Mouse (Mus musculus): ENCODE results near the gene Dpysl4. TPM values are rescaled to one million over a fixed set of nuclear protein-coding genes. Genes with fewer than 3 reads are reported as not detected.

The Dpysl4 gene
- total RNA-seq, 2 experiments from 2014 or later, result not detected

DNA sequence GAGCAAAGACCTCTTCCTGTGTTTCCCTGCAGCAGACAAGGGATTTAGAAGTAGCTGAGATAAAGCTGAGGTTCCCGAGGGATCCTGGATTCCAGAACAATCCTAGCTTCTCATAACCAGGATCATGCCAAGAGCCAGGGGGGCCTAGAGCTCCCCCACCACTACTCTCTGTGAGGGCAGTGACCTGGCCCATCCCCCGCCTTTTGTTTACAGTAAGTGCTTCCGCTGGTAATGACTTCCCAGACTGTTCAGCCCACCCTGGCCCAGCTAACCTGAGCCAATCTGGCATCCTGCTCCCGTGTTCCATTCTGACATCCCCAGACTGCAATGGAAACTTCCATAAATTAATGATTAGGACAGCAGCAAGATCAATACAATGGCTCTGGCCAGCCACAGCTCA lies 61.6 kb downstream of the Dpysl4 start:
- ATAC-seq (ENCODE audit: poor library complexity, severe bottlenecking), result no peak

GRCm38 (mm10) chr7:139149373-139149772 lies 63.6 kb downstream of the Dpysl4 start:
- ATAC-seq (ENCODE audit: poor library complexity, severe bottlenecking), result no peak

DNA sequence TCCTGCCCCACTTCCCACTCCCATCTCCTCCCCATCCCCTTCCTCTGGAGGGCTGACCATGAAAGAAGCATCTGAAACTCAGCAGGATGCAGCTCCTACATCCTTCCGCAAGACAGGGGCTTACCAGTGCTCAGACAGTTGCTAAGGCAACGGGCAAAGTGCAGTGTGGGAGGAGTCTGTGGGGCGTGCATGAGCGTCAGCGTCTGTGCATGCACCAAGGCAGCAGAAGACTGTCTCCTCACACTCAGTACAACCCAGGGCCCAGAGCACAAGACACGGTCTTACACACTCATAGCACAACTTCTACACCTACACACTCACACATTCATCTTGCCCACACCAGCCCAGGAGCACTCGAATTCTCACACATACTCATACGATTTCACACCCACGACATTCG lies 65.3 kb downstream of the Dpysl4 start:
- ATAC-seq (ENCODE audit: poor library complexity, severe bottlenecking), result peak; percentile 59

Other genes starting within 250 kb of the Dpysl4 start
- 33.2 and 36.6 TPM in 2 replicates for gene Ppp2r2d, start 239.9 kb upstream of the Dpysl4 start, total RNA-seq (2015)
- 30.9 and 33.5 TPM in 2 replicates for gene Ppp2r2d, start 239.9 kb upstream of the Dpysl4 start, total RNA-seq (2017)
- gene Mapk1ip1, start 239.7 kb upstream of the Dpysl4 start, total RNA-seq (2015), result 9.1 and 14.6 TPM in 2 replicates
- gene Mapk1ip1, start 239.7 kb upstream of the Dpysl4 start, total RNA-seq (2017), result 9.2 and 10.1 TPM in 2 replicates
- gene Bnip3, start 176.5 kb upstream of the Dpysl4 start, total RNA-seq (2015), result 18.5 and 22.7 TPM in 2 replicates
- 13.1 and 22.2 TPM in 2 replicates for gene Bnip3, start 176.5 kb upstream of the Dpysl4 start, total RNA-seq (2017)
- gene Jakmip3, start 145.3 kb upstream of the Dpysl4 start, total RNA-seq (2015), result not detected in 2 replicates
- gene Jakmip3, start 145.3 kb upstream of the Dpysl4 start, total RNA-seq (2017), result 0.07 TPM in 1 of 2 replicates, not detected in the other
- gene Lrrc27, start 127.0 kb downstream of the Dpysl4 start, total RNA-seq (2015), result 1.3 and 3.4 TPM in 2 replicates
- 0.81 and 3.2 TPM in 2 replicates for gene Lrrc27, start 127.0 kb downstream of the Dpysl4 start, total RNA-seq (2017)
- gene Stk32c, start 127.3 kb downstream of the Dpysl4 start, total RNA-seq (2015), result 0.11 TPM in 1 of 2 replicates, not detected in the other
- gene Stk32c, start 127.3 kb downstream of the Dpysl4 start, total RNA-seq (2017), result not detected in 2 replicates
- 3.0 and 3.3 TPM in 2 replicates for gene Pwwp2b, start 162.5 kb downstream of the Dpysl4 start, total RNA-seq (2015)
- 1.8 and 2.6 TPM in 2 replicates for gene Pwwp2b, start 162.5 kb downstream of the Dpysl4 start, total RNA-seq (2017)